Mouse (Mus musculus): ENCODE measurements around the gene Stk33.
A peak's percentile ranks its signal among the peaks of the same experiment; 100 is the strongest.

Gene Stk33

GRCm38 (mm10) chr7:109241313-109241712, 197.6 kb downstream of the Stk33 start:
- DNase-seq (ENCODE audit: low spot score in 2 of 2): no peak

- no peak for DNase-seq (ENCODE audit: low spot score in 2 of 2)
Observed at GRCm38 (mm10) chr7:109239346-109239745, 199.5 kb downstream of the Stk33 start.

GRCm38 (mm10) chr7:109238724-109239123, 200.2 kb downstream of the Stk33 start:
- DNase-seq (ENCODE audit: low spot score in 2 of 2): no peak

GRCm38 (mm10) chr7:109234882-109235640, 203.8 kb downstream of the Stk33 start:
- no peak for DNase-seq (ENCODE audit: low spot score in 2 of 2)

- DNase-seq (ENCODE audit: low spot score in 2 of 2): no peak
Observed at GRCm38 (mm10) chr7:109234476-109234875, 204.4 kb downstream of the Stk33 start.

- DNase-seq (ENCODE audit: low spot score in 2 of 2): peak in 1 of 2 experiments; percentile 8
Observed at GRCm38 (mm10) chr7:109231881-109232321, 207.0 kb downstream of the Stk33 start.

GRCm38 (mm10) chr7:109231307-109231706, 207.6 kb downstream of the Stk33 start:
- no peak for DNase-seq (ENCODE audit: low spot score in 2 of 2)

GRCm38 (mm10) chr7:109230806-109231205, 208.1 kb downstream of the Stk33 start:
- peak; percentile 58 to 78 for DNase-seq (ENCODE audit: low spot score in 2 of 2)

Measured in frontal cortex, postnatal 36 days (tissue).